Mouse (Mus musculus) cortical plate, adult 2 months (tissue): ENCODE results near the gene Irak2.

Source experiments
- CTCF ChIP-seq: fragments of 200-500 bp; IDR thresholded peaks from 2 replicates; pipeline ENCODE4 v1.5.1; 2011; ENCODE audit warnings: mild to moderate bottlenecking, control low read depth, low read length; ENCODE audit not compliant: insufficient read depth; ENCODE audit errors: extremely low read depth
- POLR2A ChIP-seq: fragments of 200-500 bp; IDR thresholded peaks from 2 replicates; pipeline ENCODE4 v1.6.1; 2011; ENCODE audit warnings: mild to moderate bottlenecking, low read length, control low read depth; ENCODE audit not compliant: insufficient read depth; ENCODE audit errors: extremely low read depth

DNA sequence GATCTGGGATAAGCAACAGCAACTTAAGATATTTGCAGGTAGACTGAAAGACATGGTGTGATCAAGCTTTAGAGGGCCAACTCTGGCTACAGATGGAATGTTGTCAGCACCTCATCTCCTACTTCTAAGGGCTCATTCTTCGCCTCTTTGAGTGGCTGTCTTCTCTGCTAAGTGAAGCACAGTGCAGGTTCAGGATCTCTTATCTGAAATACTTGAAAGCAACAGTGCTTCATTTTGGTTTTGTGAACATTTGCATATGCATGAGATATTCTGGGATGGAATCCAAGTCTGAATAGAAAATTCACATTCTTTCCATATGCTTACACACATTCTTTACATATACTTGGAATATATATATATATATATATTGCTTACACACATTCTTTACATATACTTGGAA lies 104.1 kb downstream of the Irak2 start:
- no peak for TF ChIP-seq CTCF
- TF ChIP-seq POLR2A: no peak
